Comparison of ENCODE assay signal across 22 mouse cellular contexts in genomic region chr13:92775916-92776315, GRCm38 (mm10). TPM values are rescaled to one million over a fixed set of nuclear protein-coding genes. Genes with fewer than 3 reads are reported as not detected.
DNase-seq lines count a peak whose midpoint lies in the region; ATAC-seq and TF ChIP-seq lines count a peak whose summit lies in the region.
"Had no signal": no experiment of that assay in that cellular context is flagged by ENCODE, and none has a peak within 500 bp of the region (broad histone marks: within the 10 kb centered on the region; RNA-seq: fewer than 3 reads in every experiment).

No protein-coding gene starts in this region.

- DNase-seq in cerebellum, postnatal 14 days = peak; percentile 35 to 36
- no peak for DNase-seq in cerebellum, adult 18-20 months
- DNase-seq in hindbrain, postnatal 0 days (ENCODE audit: low spot score) = no peak
- no peak for DNase-seq in hindbrain, embryonic 11.5 days (ENCODE audit: low spot score)
- DNase-seq: adrenal gland, adult 2 months; adrenal gland, postnatal 10 days; adrenal gland, postnatal 25 days; cerebellum, adult 11 months; cerebellum, adult 2 months; cerebellum, adult 9-10 months; cerebellum, postnatal 36 days; embryo, embryonic 11 days had no signal

- ATAC-seq in hindbrain, postnatal 0 days = 0 out of 2 replicates have a peak, but pooled peaks have one; percentile 43
- no peak for ATAC-seq in hindbrain, embryonic 11.5 days (ENCODE audit: low FRiP score)
- ATAC-seq: forebrain, embryonic 14.5 days; forebrain, embryonic 16.5 days had no signal

- H3K27ac ChIP-seq in hindbrain, postnatal 0 days = no peak overlapping the region
- no peak overlapping the region for H3K27ac ChIP-seq in hindbrain, embryonic 11.5 days (ENCODE audit: low read depth, low read length)
- H3K27ac ChIP-seq: embryonic facial prominence, embryonic 13.5 days; embryonic facial prominence, embryonic 15.5 days; forebrain, embryonic 10.5 days; forebrain, embryonic 12.5 days had no signal

- 66% methylated on average over 7 of the region's 7 CpGs for whole genome bisulfite sequencing in hindbrain, postnatal 0 days
- WGBS in hindbrain, embryonic 11.5 days = 94% methylated on average over 7 of the region's 7 CpGs

- H3K36me3 ChIP-seq in hindbrain, postnatal 0 days (ENCODE audit: insufficient read depth, low read length) = no peaks in the 10 kb centered on the region
- no peaks in the 10 kb centered on the region for H3K36me3 ChIP-seq in hindbrain, embryonic 11.5 days (ENCODE audit: control insufficient read depth, insufficient read depth, low read length)
- H3K36me3 ChIP-seq: embryonic facial prominence, embryonic 13.5 days; embryonic facial prominence, embryonic 15.5 days; forebrain, embryonic 10.5 days; forebrain, embryonic 12.5 days had no signal

- no peaks in the 10 kb centered on the region for H3K4me1 ChIP-seq in hindbrain, postnatal 0 days (ENCODE audit: insufficient read depth, low read length)
- H3K4me1 ChIP-seq in hindbrain, embryonic 11.5 days (replicated peaks; ENCODE audit: control insufficient read depth, insufficient read depth, low read length) = no peaks in the 10 kb centered on the region
- H3K4me1 ChIP-seq: embryonic facial prominence, embryonic 13.5 days; embryonic facial prominence, embryonic 15.5 days; forebrain, embryonic 10.5 days; forebrain, embryonic 12.5 days had no signal

- no peak overlapping the region for H3K4me2 ChIP-seq in hindbrain, postnatal 0 days (ENCODE audit: low read depth, low read length)
- no peak overlapping the region for H3K4me2 ChIP-seq in hindbrain, embryonic 11.5 days (replicated peaks; ENCODE audit: low read depth, low read length)
- H3K4me2 ChIP-seq: embryonic facial prominence, embryonic 13.5 days; embryonic facial prominence, embryonic 15.5 days; forebrain, embryonic 12.5 days had no signal

- H3K9ac ChIP-seq in hindbrain, postnatal 0 days (replicated peaks; ENCODE audit: low read length) = no peak overlapping the region; the same call in 1 of the 2 replicates
- no peak overlapping the region for H3K9ac ChIP-seq in hindbrain, embryonic 11.5 days (ENCODE audit: low read depth, low read length)
- H3K9ac ChIP-seq: embryonic facial prominence, embryonic 13.5 days; embryonic facial prominence, embryonic 15.5 days; forebrain, embryonic 12.5 days had no signal

- no peaks in the 10 kb centered on the region for H3K9me3 ChIP-seq in hindbrain, postnatal 0 days (ENCODE audit: low read length)
- H3K9me3 ChIP-seq in hindbrain, embryonic 11.5 days (ENCODE audit: control insufficient read depth, low read length) = no peaks in the 10 kb centered on the region
- H3K9me3 ChIP-seq: embryonic facial prominence, embryonic 13.5 days; embryonic facial prominence, embryonic 15.5 days; forebrain, embryonic 10.5 days; forebrain, embryonic 12.5 days had no signal

- H3K4me3 ChIP-seq in hindbrain, postnatal 0 days (ENCODE audit: low read length) = no peak overlapping the region
- H3K4me3 ChIP-seq in hindbrain, embryonic 11.5 days (ENCODE audit: low read depth, low read length) = no peak overlapping the region
- H3K4me3 ChIP-seq: embryonic facial prominence, embryonic 13.5 days; embryonic facial prominence, embryonic 15.5 days; erythroblast, embryonic 14.5 days; forebrain, embryonic 10.5 days; forebrain, embryonic 12.5 days had no signal

- no peak for TF ChIP-seq CTCF in hindbrain, postnatal 0 days (IDR thresholded peaks at IDR 0.05; ENCODE audit: low read depth)

- H3K27me3 ChIP-seq in hindbrain, postnatal 0 days (ENCODE audit: insufficient read depth, low read length) = no peaks in the 10 kb centered on the region
- H3K27me3 ChIP-seq in hindbrain, embryonic 11.5 days (ENCODE audit: control insufficient read depth, insufficient read depth, low read length) = no peaks in the 10 kb centered on the region
- H3K27me3 ChIP-seq: embryonic facial prominence, embryonic 13.5 days; embryonic facial prominence, embryonic 15.5 days; forebrain, embryonic 12.5 days had no signal

RNA-seq across cellular contexts. Expression of gene Thbs4, which starts 18.7 kb away (rescaled TPM):
- total RNA-seq in hindbrain, postnatal 0 days (2014; rRNA removed) = 0.93 and 0.94 TPM in 2 replicates
- polyA plus RNA-seq in hindbrain, postnatal 0 days (2015; fragmentation: Nextera tagmentation; extraction: Ambion mirVana) = 1.00 and 1.3 TPM in 2 replicates
- polyA plus RNA-seq in hindbrain, embryonic 11.5 days (2014; fragmentation: Nextera tagmentation; extraction: Ambion mirVana) = 1.7 and 2.1 TPM in 2 replicates
- total RNA-seq: common myeloid progenitor, adult 5-6 weeks; MEL had no signal
- polyA plus RNA-seq: C2C12; erythroblast, embryonic 14.5 days had no signal

Comparison
In these comparisons a context has a peak if more than half of its experiments do, and no peak if none do; other contexts are left out.
1. DNase-seq: peak in cerebellum, postnatal 14 days (2 of 2); none in cerebellum, adult 18-20 months (0 of 2), hindbrain, postnatal 0 days (single experiment) and hindbrain, embryonic 11.5 days (single experiment).